Mouse (Mus musculus): ENCODE results near the gene D630003M21Rik.

The D630003M21Rik gene

GRCm38 (mm10) chr2:158245072-158245817, 16.2 kb upstream of the D630003M21Rik start:
- TF ChIP-seq GATA4 (IDR thresholded peaks at IDR 0.05; ENCODE audit: insufficient replicate concordance, low read length): no peak

GRCm38 (mm10) chr2:158243129-158243870, 14.3 kb upstream of the D630003M21Rik start:
- TF ChIP-seq GATA4 (IDR thresholded peaks at IDR 0.05; ENCODE audit: insufficient replicate concordance, low read length): no peak

- TF ChIP-seq GATA4 (IDR thresholded peaks at IDR 0.05; ENCODE audit: insufficient replicate concordance, low read length): no peak
Observed at GRCm38 (mm10) chr2:158242170-158242896, 13.3 kb upstream of the D630003M21Rik start.

- no peak for TF ChIP-seq GATA4 (IDR thresholded peaks at IDR 0.05; ENCODE audit: insufficient replicate concordance, low read length)
Observed at GRCm38 (mm10) chr2:158241126-158241738, 12.2 kb upstream of the D630003M21Rik start.

- no peak for TF ChIP-seq GATA4 (IDR thresholded peaks at IDR 0.05; ENCODE audit: insufficient replicate concordance, low read length)
Observed at GRCm38 (mm10) chr2:158238101-158238500, 9.1 kb upstream of the D630003M21Rik start.

- no peak for TF ChIP-seq GATA4 (IDR thresholded peaks at IDR 0.05; ENCODE audit: insufficient replicate concordance, low read length)
Observed at GRCm38 (mm10) chr2:158236698-158237097, 7.7 kb upstream of the D630003M21Rik start.

- no peak for TF ChIP-seq GATA4 (IDR thresholded peaks at IDR 0.05; ENCODE audit: insufficient replicate concordance, low read length)
Observed at GRCm38 (mm10) chr2:158233106-158233505, 4.1 kb upstream of the D630003M21Rik start.

GRCm38 (mm10) chr2:158232414-158232813, 3.4 kb upstream of the D630003M21Rik start:
- no peak for TF ChIP-seq GATA4 (IDR thresholded peaks at IDR 0.05; ENCODE audit: insufficient replicate concordance, low read length)

GRCm38 (mm10) chr2:158231071-158231470, 2.0 kb upstream of the D630003M21Rik start:
- no peak for TF ChIP-seq GATA4 (IDR thresholded peaks at IDR 0.05; ENCODE audit: insufficient replicate concordance, low read length)

- TF ChIP-seq GATA4 (IDR thresholded peaks at IDR 0.05; ENCODE audit: insufficient replicate concordance, low read length): no peak
Observed at GRCm38 (mm10) chr2:158230617-158231016, 1.6 kb upstream of the D630003M21Rik start.

GRCm38 (mm10) chr2:158229503-158229892, 476 bp upstream of the D630003M21Rik start:
- no peak for TF ChIP-seq GATA4 (IDR thresholded peaks at IDR 0.05; ENCODE audit: insufficient replicate concordance, low read length)

GRCm38 (mm10) chr2:158225301-158225700, 3.7 kb downstream of the D630003M21Rik start:
- TF ChIP-seq GATA4 (IDR thresholded peaks at IDR 0.05; ENCODE audit: insufficient replicate concordance, low read length): no peak

- no peak for TF ChIP-seq GATA4 (IDR thresholded peaks at IDR 0.05; ENCODE audit: insufficient replicate concordance, low read length)
Observed at GRCm38 (mm10) chr2:158223497-158223896, 5.5 kb downstream of the D630003M21Rik start.

- TF ChIP-seq GATA4 (IDR thresholded peaks at IDR 0.05; ENCODE audit: insufficient replicate concordance, low read length): no peak
Observed at GRCm38 (mm10) chr2:158222664-158223063, 6.4 kb downstream of the D630003M21Rik start.

GRCm38 (mm10) chr2:158221446-158222084, 7.5 kb downstream of the D630003M21Rik start:
- TF ChIP-seq GATA4 (IDR thresholded peaks at IDR 0.05; ENCODE audit: insufficient replicate concordance, low read length): no peak

Measured in liver, adult (tissue).